Mouse (Mus musculus) embryo, embryonic 9.5 days (tissue): ENCODE data around the gene Acvr1.

Source experiments
- DNase-seq: peaks from one replicate; pipeline ENCODE4 v3.0.0-alpha.2; 2017; ENCODE audit errors: extremely low spot score

Acvr1 gene

GRCm38 (mm10) chr2:58520727-58521126 lies 46.2 kb downstream of the Acvr1 start:
- DNase-seq = no peak

GRCm38 (mm10) chr2:58518517-58518916 lies 48.4 kb downstream of the Acvr1 start:
- no peak for DNase-seq

GRCm38 (mm10) chr2:58516920-58517319 lies 50.0 kb downstream of the Acvr1 start:
- DNase-seq = no peak

- no peak for DNase-seq
Measured at GRCm38 (mm10) chr2:58516000-58516399, 51.0 kb downstream of the Acvr1 start.

GRCm38 (mm10) chr2:58514489-58514888 lies 52.5 kb downstream of the Acvr1 start:
- no peak for DNase-seq

- no peak for DNase-seq
Measured at GRCm38 (mm10) chr2:58513212-58513611, 53.7 kb downstream of the Acvr1 start.

- DNase-seq = no peak
Measured at GRCm38 (mm10) chr2:58510192-58510591, 56.8 kb downstream of the Acvr1 start.

- no peak for DNase-seq
Measured at GRCm38 (mm10) chr2:58505306-58506090, 61.5 kb downstream of the Acvr1 start.

GRCm38 (mm10) chr2:58496647-58497410 lies 70.1 kb downstream of the Acvr1 start:
- no peak for DNase-seq

GRCm38 (mm10) chr2:58495271-58495670 lies 71.7 kb downstream of the Acvr1 start:
- DNase-seq = no peak

GRCm38 (mm10) chr2:58493685-58494635 lies 73.0 kb downstream of the Acvr1 start:
- DNase-seq = no peak

GRCm38 (mm10) chr2:58489275-58489674 lies 77.7 kb downstream of the Acvr1 start:
- no peak for DNase-seq

- DNase-seq = no peak
Measured at GRCm38 (mm10) chr2:58488404-58488803, 78.6 kb downstream of the Acvr1 start.

GRCm38 (mm10) chr2:58487279-58487560 lies 79.7 kb downstream of the Acvr1 start:
- no peak for DNase-seq

GRCm38 (mm10) chr2:58486441-58487278 lies 80.3 kb downstream of the Acvr1 start:
- DNase-seq = no peak

GRCm38 (mm10) chr2:58485683-58486082 lies 81.3 kb downstream of the Acvr1 start:
- no peak for DNase-seq

GRCm38 (mm10) chr2:58485152-58485551 lies 81.8 kb downstream of the Acvr1 start:
- DNase-seq = no peak

- DNase-seq = no peak
Measured at GRCm38 (mm10) chr2:58484284-58484965, 82.5 kb downstream of the Acvr1 start.

- no peak for DNase-seq
Measured at GRCm38 (mm10) chr2:58481450-58482100, 85.4 kb downstream of the Acvr1 start.

- DNase-seq = no peak
Measured at GRCm38 (mm10) chr2:58480764-58481163, 86.2 kb downstream of the Acvr1 start.
